Mouse (Mus musculus): ENCODE measurements at regions not wholly inside any gene's neighbourhood (a gene's known extent, or its start where the extent isn't known, plus 50 kb on each side); places are given as distances from the start of the nearest gene placed in this dataset.

GRCm38 (mm10) chr10:57434990-57435389, 51.2 kb upstream of the Hsf2 start:
- DNase-seq (ENCODE audit: low spot score in 2 of 2): peak; percentile 18 to 20

Measured in gastrocnemius, postnatal 4 days (tissue).